Mouse (Mus musculus) hindbrain, embryonic 11.5 days (tissue): ENCODE measurements around the gene Asap2. TPM values are rescaled to one million over a fixed set of nuclear protein-coding genes. Genes with fewer than 3 reads are reported as not detected.

Experiments
- ATAC-seq: fragments of 200-750 bp; cut with Nextera tagmentation; 2 replicates; pipeline ENCODE4 v1.8.0; 2017; ENCODE audit warnings: mild to moderate bottlenecking, moderate TSS enrichment, moderate library complexity; ENCODE audit not compliant: low FRiP score
- DNase-seq: peaks from one replicate; pipeline ENCODE4 v3.0.0-alpha.2; 2015; ENCODE audit warnings: low spot score
- H3K27ac ChIP-seq: fragments of 300-500 bp; sonication (generic); 2 replicates; pipeline ENCODE4 v1.5.1; 2014; ENCODE audit warnings: mild to moderate bottlenecking, low read depth, low read length
- H3K27me3 ChIP-seq: fragments of 300-500 bp; sonication (generic); 2 replicates; pipeline ENCODE4 v1.6.1; 2014; ENCODE audit warnings: mild to moderate bottlenecking, low read length, moderate library complexity, mixed read lengths; ENCODE audit not compliant: control insufficient read depth, insufficient read depth
- H3K36me3 ChIP-seq: fragments of 300-500 bp; sonication (generic); 2 replicates; pipeline ENCODE4 v1.6.1; 2014; ENCODE audit warnings: mild to moderate bottlenecking, low read length, moderate library complexity, mixed read lengths; ENCODE audit not compliant: control insufficient read depth, insufficient read depth
- H3K4me1 ChIP-seq: fragments of 300-500 bp; sonication (generic); replicated peaks from 2 replicates; pipeline ENCODE4 v1.6.1; 2014; ENCODE audit warnings: low read length, mixed read lengths; ENCODE audit not compliant: control insufficient read depth, insufficient read depth
- H3K4me2 ChIP-seq: fragments of 300-500 bp; sonication (generic); replicated peaks from 2 replicates; pipeline ENCODE4 v1.6.1; 2014; ENCODE audit warnings: mild to moderate bottlenecking, low read depth, low read length
- H3K4me3 ChIP-seq: fragments of 300-500 bp; sonication (generic); 2 replicates; pipeline ENCODE4 v1.5.1; 2014; ENCODE audit warnings: low read depth, low read length
- H3K9ac ChIP-seq: fragments of 300-500 bp; sonication (generic); 2 replicates; pipeline ENCODE4 v1.6.1; 2014; ENCODE audit warnings: low read depth, low read length
- H3K9me3 ChIP-seq: fragments of 300-500 bp; sonication (generic); 2 replicates; pipeline ENCODE4 v1.6.1; 2016; ENCODE audit warnings: low read length; ENCODE audit not compliant: control insufficient read depth
- WGBS: fragments of 180-500 bp; shearing (Covaris S2); extraction: QIAGEN DNeasy Blood & Tissue Kit; methylation state at CpG from one replicate; pipeline ENCODE4 v1.1.7; 2014; 5-methylcytosine and 5-hydroxymethylcytosine counted together
- polyA plus RNA-seq: library from polyadenylated mRNA; unstranded; fragments of >200 nt; fragmentation: Nextera tagmentation; extraction: Ambion mirVana; gene quantifications from 2 replicates; pipeline ENCODE4 v1.2.1, GENCODE M21; 2014

Gene Asap2
- polyA plus RNA-seq, 1 experiment from 2014 or later: 18.4 TPM

DNA sequence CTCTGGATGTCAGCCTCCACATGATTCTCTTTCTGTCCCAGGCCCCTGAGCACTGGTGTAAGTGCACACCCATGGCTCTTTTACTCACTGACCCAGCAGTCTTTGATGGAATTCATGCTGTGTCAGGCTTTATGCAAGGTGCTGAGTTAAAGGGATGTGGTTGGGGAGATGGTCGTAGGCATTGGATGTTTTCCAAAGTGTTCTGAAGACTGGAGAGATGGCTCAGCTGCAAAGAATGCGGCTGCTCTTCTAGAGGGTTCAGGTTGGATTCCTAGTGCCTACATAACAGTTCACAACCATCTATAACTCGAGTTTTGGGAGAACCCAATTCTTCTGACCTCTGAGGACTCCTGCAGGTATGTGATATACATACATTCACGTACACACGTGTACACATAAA lies 217.2 kb downstream of the Asap2 start:
- ATAC-seq (no peak), DNase-seq (no peak)
- Histone ChIP-seq H3K27ac (no peak overlapping the region), H3K27me3 (no peaks in the 10 kb centered on the region), H3K36me3 (peaks cover 8% of the 10 kb centered on the region), H3K9ac (no peak overlapping the region), H3K9me3 (no peaks in the 10 kb centered on the region), H3K4me1 (no peaks in the 10 kb centered on the region), H3K4me2 (no peak overlapping the region), H3K4me3 (no peak overlapping the region)
- 95% methylated on average over 5 of the region's 5 CpGs for WGBS

- Histone ChIP-seq H3K36me3 (peaks cover 11% of the 10 kb centered on the region), H3K4me2 (no peak overlapping the region), H3K4me1 (no peaks in the 10 kb centered on the region), H3K9ac (no peak overlapping the region), H3K9me3 (no peaks in the 10 kb centered on the region), H3K27me3 (no peaks in the 10 kb centered on the region), H3K27ac (no peak overlapping the region), H3K4me3 (no peak overlapping the region)
- 94% methylated on average over 11 of the region's 11 CpGs for WGBS
- no peak for DNase-seq
- ATAC-seq: no peak
Measured at GRCm38 (mm10) chr12:21208172-21208795, 218.0 kb downstream of the Asap2 start.

DNA sequence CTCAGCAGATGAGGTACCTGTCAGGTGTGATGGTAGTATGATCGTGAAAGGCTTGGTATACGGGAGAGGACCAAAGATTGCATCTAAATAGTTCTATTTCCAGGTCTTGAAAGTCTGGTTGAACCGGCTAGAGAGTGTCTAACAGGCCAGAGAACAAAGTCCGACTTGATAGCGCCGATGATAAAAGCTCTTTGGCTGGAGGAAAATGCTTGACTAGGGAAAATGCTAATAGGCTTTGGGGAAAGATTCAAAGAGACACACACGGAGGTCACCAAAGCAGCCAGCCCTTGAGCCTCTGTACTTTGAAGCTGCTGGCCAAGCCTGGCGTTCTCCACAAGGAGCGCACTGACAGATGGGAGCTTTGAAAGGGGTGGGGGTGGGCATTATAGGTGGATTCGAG lies 219.0 kb downstream of the Asap2 start:
- Histone ChIP-seq H3K27ac (no peak overlapping the region), H3K9ac (no peak overlapping the region), H3K27me3 (no peaks in the 10 kb centered on the region), H3K4me3 (no peak overlapping the region), H3K4me1 (no peaks in the 10 kb centered on the region), H3K9me3 (no peaks in the 10 kb centered on the region), H3K4me2 (no peak overlapping the region), H3K36me3 (peaks cover 11% of the 10 kb centered on the region)
- 85% methylated on average over 10 of the region's 10 CpGs for WGBS
- DNase-seq (no peak), ATAC-seq (no peak)

- Histone ChIP-seq H3K27me3 (no peaks in the 10 kb centered on the region), H3K36me3 (peaks cover 9% of the 10 kb centered on the region), H3K9ac (no peak overlapping the region), H3K9me3 (no peaks in the 10 kb centered on the region), H3K4me1 (no peaks in the 10 kb centered on the region), H3K4me2 (no peak overlapping the region), H3K27ac (no peak overlapping the region), H3K4me3 (no peak overlapping the region)
- DNase-seq: no peak
- 92% methylated on average over 17 of the region's 17 CpGs for WGBS
- no peak for ATAC-seq
Measured at GRCm38 (mm10) chr12:21212876-21213275, 222.6 kb downstream of the Asap2 start.

DNA sequence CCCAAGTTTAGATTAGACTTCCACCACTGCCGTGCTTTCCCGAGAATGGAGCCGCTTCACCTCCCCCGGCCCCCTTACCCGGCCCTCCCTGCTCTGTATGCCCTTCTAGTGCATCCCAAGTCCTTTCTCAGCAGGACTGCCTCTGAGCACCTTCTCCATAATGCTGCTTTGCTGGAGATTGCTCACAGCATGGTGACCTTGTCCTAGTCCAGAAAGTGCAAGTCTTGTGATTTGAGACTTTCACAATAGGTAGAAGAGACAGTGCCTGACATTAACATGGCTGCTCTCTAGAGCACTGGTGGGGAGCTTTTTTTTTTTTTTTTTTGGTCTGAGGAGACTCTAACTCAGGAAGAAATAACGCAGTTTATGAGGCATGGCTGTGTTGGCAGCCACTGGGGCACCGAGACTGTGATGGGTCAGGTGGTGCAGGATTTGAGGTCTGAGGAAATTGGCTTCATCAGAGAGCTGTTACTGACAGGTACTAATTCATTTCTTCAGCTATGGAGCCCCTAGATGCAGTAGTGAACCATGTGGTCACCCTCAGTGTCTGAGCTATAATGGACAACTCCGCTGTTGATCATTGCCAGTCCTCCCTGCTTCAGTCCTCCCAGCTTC lies 224.4 kb downstream of the Asap2 start:
- no peak overlapping the region for H3K27ac ChIP-seq
- H3K4me1 ChIP-seq: no peaks in the 10 kb centered on the region
- H3K4me3 ChIP-seq: no peak overlapping the region
- no peak overlapping the region for H3K4me2 ChIP-seq
- peaks cover 7% of the 10 kb centered on the region for H3K36me3 ChIP-seq
- WGBS: 93% methylated on average over 8 of the region's 8 CpGs
- ATAC-seq: no peak
- H3K9ac ChIP-seq: no peak overlapping the region
- no peaks in the 10 kb centered on the region for H3K9me3 ChIP-seq
- no peak for DNase-seq
- no peaks in the 10 kb centered on the region for H3K27me3 ChIP-seq

GRCm38 (mm10) chr12:21217776-21218444 lies 227.7 kb downstream of the Asap2 start:
- Histone ChIP-seq H3K9ac (no peak overlapping the region), H3K27me3 (no peaks in the 10 kb centered on the region), H3K27ac (no peak overlapping the region), H3K4me1 (no peaks in the 10 kb centered on the region), H3K9me3 (no peaks in the 10 kb centered on the region), H3K4me2 (no peak overlapping the region), H3K4me3 (no peak overlapping the region), H3K36me3 (no peaks in the 10 kb centered on the region; the same call in 1 of the 2 replicates)
- ATAC-seq: no peak
- 89% methylated on average over 11 of the region's 11 CpGs for WGBS
- DNase-seq: no peak

- no peak for ATAC-seq
- H3K4me2 ChIP-seq: no peak overlapping the region
- no peaks in the 10 kb centered on the region for H3K27me3 ChIP-seq
- H3K4me3 ChIP-seq: no peak overlapping the region
- no peaks in the 10 kb centered on the region for H3K4me1 ChIP-seq
- H3K27ac ChIP-seq: no peak overlapping the region
- H3K36me3 ChIP-seq: no peaks in the 10 kb centered on the region
- WGBS: 69% methylated on average over 1 of the region's 1 CpGs
- no peaks in the 10 kb centered on the region for H3K9me3 ChIP-seq
- no peak overlapping the region for H3K9ac ChIP-seq
- no peak for DNase-seq
Measured at GRCm38 (mm10) chr12:21220596-21220995, 230.3 kb downstream of the Asap2 start.

GRCm38 (mm10) chr12:21223923-21224322 lies 233.7 kb downstream of the Asap2 start:
- WGBS: 92% methylated on average over 4 of the region's 4 CpGs
- H3K9ac ChIP-seq: no peak overlapping the region
- H3K27ac ChIP-seq: no peak overlapping the region
- no peak for DNase-seq
- H3K4me3 ChIP-seq: no peak overlapping the region
- ATAC-seq: no peak
- no peaks in the 10 kb centered on the region for H3K9me3 ChIP-seq
- H3K4me2 ChIP-seq: no peak overlapping the region
- no peaks in the 10 kb centered on the region for H3K36me3 ChIP-seq
- no peaks in the 10 kb centered on the region for H3K27me3 ChIP-seq
- no peaks in the 10 kb centered on the region for H3K4me1 ChIP-seq

- H3K9me3 ChIP-seq: no peaks in the 10 kb centered on the region
- no peak for DNase-seq
- WGBS: 74% methylated on average over 8 of the region's 8 CpGs
Measured at GRCm38 (mm10) chr12:21225358-21225757, 235.1 kb downstream of the Asap2 start.

More at GRCm38 (mm10) chr12:21225358-21225757, 235.1 kb downstream of the Asap2 start:
- Histone ChIP-seq H3K4me3 (no peak overlapping the region), H3K27me3 (no peaks in the 10 kb centered on the region), H3K9ac (no peak overlapping the region), H3K36me3 (no peaks in the 10 kb centered on the region), H3K4me2 (no peak overlapping the region), H3K4me1 (no peaks in the 10 kb centered on the region), H3K27ac (no peak overlapping the region)
- no peak for ATAC-seq
